Mouse (Mus musculus): Measurements from ENCODE around the gene Tspan4. TPM values are rescaled to one million over a fixed set of nuclear protein-coding genes. Genes with fewer than 3 reads are reported as not detected.

The Tspan4 gene
- total RNA-seq, 2 experiments from 2014 or later: 18.6 to 21.0 TPM

Other genes with a start within 250 kb of the Tspan4 start
- gene Phrf1, start 246.5 kb upstream of the Tspan4 start, total RNA-seq (2021): 10 to 100 TPM; 29.8 to 37.0 TPM
- 1 to 10 TPM in 1 of 2 experiments, under 1 TPM in 1; 0.59 to 1.2 TPM for gene Irf7, start 208.8 kb upstream of the Tspan4 start, total RNA-seq (2021)
- gene Cdhr5, start 198.5 kb upstream of the Tspan4 start, total RNA-seq (2021): 1 to 10 TPM; 1.0 to 1.1 TPM
- gene Sct, start 196.1 kb upstream of the Tspan4 start, total RNA-seq (2021): 1 to 10 TPM in 1 of 2 experiments, under 1 TPM in 1; 0.99 to 2.5 TPM
- gene Drd4, start 183.2 kb upstream of the Tspan4 start, total RNA-seq (2021): under 1 TPM; 0.70 to 0.99 TPM
- gene Deaf1, start 147.6 kb upstream of the Tspan4 start, total RNA-seq (2021): 10 to 100 TPM; 24.6 to 28.7 TPM
- 10 to 100 TPM; 12.1 to 12.8 TPM for gene Tmem80, start 147.5 kb upstream of the Tspan4 start, total RNA-seq (2021)
- gene Eps8l2, start 136.4 kb upstream of the Tspan4 start, total RNA-seq (2021): 1 to 10 TPM; 1.5 to 2.3 TPM
- gene Taldo1, start 83.0 kb upstream of the Tspan4 start, total RNA-seq (2021): 100 to 1,000 TPM; 110 to 111 TPM
- 10 to 100 TPM; 12.1 to 13.5 TPM for gene Gatd1, start 61.1 kb upstream of the Tspan4 start, total RNA-seq (2021)
- 1 to 10 TPM in 1 of 2 experiments, under 1 TPM in 1; 0.66 to 1.4 TPM for gene Cend1, start 45.7 kb upstream of the Tspan4 start, total RNA-seq (2021)
- gene Slc25a22, start 37.3 kb upstream of the Tspan4 start, total RNA-seq (2021): 10 to 100 TPM; 14.5 to 25.7 TPM
- gene Pidd1, start 31.2 kb upstream of the Tspan4 start, total RNA-seq (2021): 1 to 10 TPM; 2.4 to 3.2 TPM
- 1,000 to 10,000 TPM in 1 of 2 experiments, 100 to 1,000 TPM in 1; 886 to 1,008 TPM for gene Rplp2, start 27.9 kb upstream of the Tspan4 start, total RNA-seq (2021)
- 100 to 1,000 TPM; 119 to 151 TPM for gene Pnpla2, start 20.0 kb upstream of the Tspan4 start, total RNA-seq (2021)
- gene Cracr2b, start 14.1 kb upstream of the Tspan4 start, total RNA-seq (2021): 1 to 10 TPM; 8.6 to 9.9 TPM
- 10 to 100 TPM; 77.7 to 88.5 TPM for gene Cd151, start 7.8 kb upstream of the Tspan4 start, total RNA-seq (2021)
- gene Polr2l, start 108 bp upstream of the Tspan4 start, total RNA-seq (2021): 10 to 100 TPM; 43.4 to 49.0 TPM
- 10 to 100 TPM; 22.7 to 22.8 TPM for gene Chid1, start 64.6 kb downstream of the Tspan4 start, total RNA-seq (2021)
- 10 to 100 TPM; 45.1 to 48.9 TPM for gene Ap2a2, start 86.9 kb downstream of the Tspan4 start, total RNA-seq (2021)
- not detected for gene Muc6, start 180.1 kb downstream of the Tspan4 start, total RNA-seq (2021)
- under 1 TPM; 0.28 to 0.32 TPM for gene Muc2, start 215.1 kb downstream of the Tspan4 start, total RNA-seq (2021)

Data from gastrocnemius, postnatal 10 days (tissue).